Mouse (Mus musculus): ENCODE data around the gene Prss53. TPM values are rescaled to one million over a fixed set of nuclear protein-coding genes. Genes with fewer than 3 reads are reported as not detected.

The Prss53 gene
- total RNA-seq, 2 experiments from 2014 or later: 1.2 to 2.0 TPM

- Histone ChIP-seq H3K4me3 (no peak overlapping the region), H3K27ac (no peak overlapping the region)
- no peak for DNase-seq
- intact Hi-C loops (cut with DNase I): no loop called here
- no peak for TF ChIP-seq CTCF (IDR thresholded peaks at IDR 0.05)
Observed at GRCm38 (mm10) chr7:127926846-127927245, 36.1 kb upstream of the Prss53 start.

GRCm38 (mm10) chr7:127926066-127926465, 35.3 kb upstream of the Prss53 start:
- no peak for TF ChIP-seq CTCF (IDR thresholded peaks at IDR 0.05)
- Histone ChIP-seq H3K4me3 (no peak overlapping the region), H3K27ac (no peak overlapping the region)
- DNase-seq: no peak
- intact Hi-C loops (cut with DNase I): no loop called here

- intact Hi-C loops (cut with DNase I): no loop called here
- no peak overlapping the region for H3K4me3 ChIP-seq
- DNase-seq: no peak
- no peak for TF ChIP-seq CTCF (IDR thresholded peaks at IDR 0.05)
- H3K27ac ChIP-seq: no peak overlapping the region
Observed at GRCm38 (mm10) chr7:127925252-127925651, 34.5 kb upstream of the Prss53 start.

DNA sequence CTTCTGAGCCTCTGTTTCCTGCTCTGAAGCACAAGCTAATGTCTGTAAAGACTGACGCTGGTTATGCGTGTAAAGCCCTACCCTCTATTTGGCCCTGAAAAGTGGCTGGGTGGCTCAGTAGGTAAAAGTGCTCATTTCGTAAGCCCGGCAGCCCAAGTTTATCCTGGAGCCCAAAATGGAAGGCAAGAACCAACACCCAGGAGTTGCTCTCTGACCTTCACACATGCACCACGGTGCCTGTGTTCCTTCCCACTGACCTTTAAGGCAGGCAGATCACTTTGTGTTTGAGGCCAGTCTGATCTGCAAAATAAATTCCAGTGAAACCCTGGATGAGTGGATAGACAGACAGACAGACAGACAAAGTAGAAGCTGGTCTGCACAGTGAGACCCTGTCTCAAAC, 32.9 kb upstream of the Prss53 start:
- Histone ChIP-seq H3K4me3 (no peak overlapping the region), H3K27ac (no peak overlapping the region)
- intact Hi-C loops (cut with DNase I): no loop called here
- DNase-seq: no peak
- TF ChIP-seq CTCF (IDR thresholded peaks at IDR 0.05): no peak

DNA sequence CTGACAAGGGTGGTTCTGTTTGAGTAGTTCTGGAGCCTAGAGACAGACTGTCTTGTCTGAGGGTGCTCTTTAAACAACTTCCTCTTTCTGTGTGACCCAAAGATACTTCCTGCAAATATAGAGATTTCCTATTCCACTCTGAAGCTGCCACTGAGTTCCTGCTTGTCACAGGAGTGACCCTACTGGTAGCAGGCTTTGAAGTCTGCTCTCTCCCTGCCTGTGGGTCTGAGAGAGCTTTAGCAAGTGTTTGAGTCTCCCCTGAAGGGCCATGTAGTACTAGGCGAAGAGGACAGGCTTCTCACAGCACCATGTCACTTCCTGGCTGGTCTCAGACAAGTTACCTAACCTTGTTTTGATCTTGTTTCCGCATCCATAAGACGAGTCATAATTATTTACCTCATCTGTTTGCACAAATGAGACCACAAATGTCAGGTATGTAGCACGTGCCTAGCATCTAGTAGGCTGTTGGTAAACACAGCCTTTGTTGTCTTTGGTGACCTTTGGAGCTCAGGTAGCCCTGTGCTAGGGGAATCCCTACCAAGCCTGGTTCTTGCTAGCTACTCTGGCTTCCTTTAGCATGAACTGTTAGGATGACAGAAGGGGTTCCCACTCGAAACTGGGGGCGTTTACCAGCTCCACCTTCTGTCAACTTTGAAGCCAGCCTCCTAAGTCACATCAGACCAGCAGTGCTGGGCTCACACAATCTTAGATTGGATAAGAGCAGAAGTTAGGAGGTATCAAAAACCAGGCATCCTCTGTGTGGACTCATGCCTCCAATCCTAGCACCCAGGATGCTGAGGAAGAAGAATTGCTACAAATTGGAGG, 31.9 kb upstream of the Prss53 start:
- H3K4me3 ChIP-seq: no peak overlapping the region
- intact Hi-C loops (cut with DNase I): no loop called here
- TF ChIP-seq CTCF (IDR thresholded peaks at IDR 0.05): no peak
- peak overlapping the region; percentile 25; the same call in 1 of the 2 replicates for H3K27ac ChIP-seq
- no peak for DNase-seq

DNA sequence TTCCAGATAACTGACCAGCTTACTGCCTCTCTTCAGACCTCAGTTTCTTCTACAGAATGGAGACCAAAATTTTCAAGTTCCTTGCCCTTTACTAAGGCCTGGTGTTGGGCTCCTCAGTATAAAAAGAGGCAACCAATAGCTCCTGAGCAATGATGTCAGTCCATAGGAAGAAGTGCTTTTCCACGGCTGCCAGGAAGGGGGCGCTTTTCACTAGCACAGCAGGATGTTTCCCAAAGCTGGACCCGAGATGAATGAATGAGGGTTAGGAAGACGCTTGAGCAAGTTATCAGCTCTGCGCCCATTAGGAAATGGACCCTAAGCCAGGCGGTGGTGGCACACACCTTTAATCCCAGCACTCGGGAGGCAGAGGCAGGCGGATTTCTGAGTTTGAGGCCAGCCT, 30.7 kb upstream of the Prss53 start:
- intact Hi-C loops (cut with DNase I): no loop called here
- DNase-seq: no peak
- TF ChIP-seq CTCF (IDR thresholded peaks at IDR 0.05): peak; percentile 45

DNA sequence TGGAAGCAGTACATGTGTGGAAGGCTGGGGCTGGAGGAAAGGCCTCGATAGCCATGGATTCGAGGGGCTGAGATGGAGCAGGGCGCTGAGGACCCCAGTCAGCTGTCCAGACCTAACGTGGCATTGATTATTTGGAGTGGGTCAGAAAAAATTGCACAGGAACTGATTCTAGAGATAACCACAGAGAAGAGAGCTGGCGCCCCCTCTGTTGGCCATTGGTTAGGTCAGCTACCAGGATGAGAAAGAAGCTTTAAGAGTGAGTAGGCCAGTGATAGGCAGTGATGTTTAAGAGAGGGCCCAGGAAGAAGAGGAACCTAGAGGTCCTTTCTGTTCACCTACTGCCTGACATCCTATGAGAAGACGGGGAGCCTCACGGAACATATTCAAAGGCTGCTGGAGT, 28.5 kb upstream of the Prss53 start:
- TF ChIP-seq CTCF (IDR thresholded peaks at IDR 0.05): peak; percentile 51
- no peak overlapping the region for H3K27ac ChIP-seq
- no peak overlapping the region for H3K4me3 ChIP-seq
- DNase-seq: no peak
- intact Hi-C loops (cut with DNase I): no loop called here

More for the DNA sequence above, 30.7 kb upstream of the Prss53 start:
- no peak overlapping the region for H3K27ac ChIP-seq
- no peak overlapping the region for H3K4me3 ChIP-seq

DNA sequence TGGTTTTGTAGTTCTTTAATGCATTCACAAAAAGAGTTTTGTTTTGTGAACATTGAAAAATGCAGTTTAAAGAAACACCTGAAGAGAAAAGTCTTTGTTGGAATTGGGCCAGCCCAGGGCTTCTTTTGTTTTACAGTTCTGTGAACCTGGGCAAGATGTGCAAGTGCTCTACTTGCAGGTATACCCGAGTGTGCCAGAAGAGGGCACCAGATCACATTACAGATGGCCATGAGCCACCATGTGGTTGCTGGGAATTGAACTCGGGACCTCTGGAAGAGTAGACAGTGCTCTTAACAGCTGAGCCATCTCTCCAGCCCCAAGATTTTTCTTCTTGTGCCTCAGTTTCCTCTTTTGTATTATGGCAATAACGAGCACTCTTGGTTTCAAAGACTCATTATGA, 27.4 kb upstream of the Prss53 start:
- peak; percentile 55 for TF ChIP-seq CTCF (IDR thresholded peaks at IDR 0.05)
- intact Hi-C loops (cut with DNase I): no loop called here
- no peak overlapping the region for H3K4me3 ChIP-seq
- DNase-seq: no peak
- H3K27ac ChIP-seq: no peak overlapping the region

GRCm38 (mm10) chr7:127915293-127915692, 24.5 kb upstream of the Prss53 start:
- intact Hi-C loops (cut with DNase I): no loop called here
- H3K4me3 ChIP-seq: no peak overlapping the region
- TF ChIP-seq CTCF (IDR thresholded peaks at IDR 0.05): no peak
- DNase-seq: no peak
- no peak overlapping the region for H3K27ac ChIP-seq

DNA sequence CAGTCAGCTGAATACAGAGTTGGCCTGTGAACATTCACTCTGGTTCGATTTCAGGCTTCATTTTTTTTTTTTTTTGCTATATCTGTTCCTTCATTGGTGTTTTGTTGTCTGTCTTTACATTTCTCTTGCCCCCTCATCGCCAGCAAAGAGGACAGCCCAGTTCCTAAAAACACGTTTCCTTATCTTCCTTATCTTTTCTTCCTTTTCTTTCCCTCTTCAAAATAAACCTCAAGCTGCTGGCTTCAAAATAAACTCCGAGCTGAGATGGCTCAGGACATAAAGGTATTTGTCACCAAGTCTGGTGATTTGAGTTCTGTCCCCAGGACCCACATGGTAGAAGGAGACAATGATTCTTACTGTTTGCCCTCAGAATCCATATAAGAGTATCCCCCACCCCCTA, 22.2 kb upstream of the Prss53 start:
- intact Hi-C loops (cut with DNase I): loop anchor here (2.0 to 5.0 kb wide), 2 partner anchors 22 to 36 kb away; partner anchors contain the start of genes Zfp646 and Zfp668
- DNase-seq: no peak
- peak overlapping the region; percentile 98 for H3K27ac ChIP-seq

DNA sequence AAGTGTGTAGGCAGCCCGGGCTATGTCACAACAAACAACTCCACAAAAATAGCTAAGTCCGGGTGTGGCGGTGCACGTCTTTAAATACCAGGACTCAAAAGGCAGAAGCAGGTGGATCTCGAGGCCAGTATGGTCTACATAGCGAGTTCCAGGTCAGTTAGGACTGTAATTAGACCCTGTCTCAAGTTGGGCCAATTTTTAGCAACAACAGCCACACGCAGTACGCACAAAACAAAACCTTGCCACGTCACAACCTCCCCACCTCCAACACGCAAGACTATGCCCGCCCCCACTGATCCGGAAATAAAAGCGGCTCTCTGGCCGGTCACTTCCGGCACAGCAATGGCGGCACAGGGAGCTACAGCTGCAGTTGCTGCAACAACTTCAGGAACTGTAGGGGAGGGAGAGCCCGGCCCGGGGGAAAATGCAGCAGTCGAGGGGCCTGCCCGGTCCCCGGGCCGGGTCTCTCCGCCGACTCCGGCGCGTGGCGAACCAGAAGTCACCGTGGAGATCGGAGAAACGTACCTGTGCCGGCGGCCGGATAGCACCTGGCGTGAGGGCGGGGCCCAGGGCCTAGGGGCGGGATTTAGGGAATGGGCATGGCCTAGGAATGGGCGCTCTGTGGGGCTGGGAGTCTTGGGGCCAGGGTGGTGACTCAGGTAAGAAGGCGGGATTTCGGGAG, 21.6 kb upstream of the Prss53 start, which contains the start of gene Kat8:
Kat8 (plus strand) TSS at position 327 of the 682 bp plus-strand sequence.
- peak within 1 kb of the TSS; percentile 98 for H3K27ac ChIP-seq
- DNase-seq: peak; percentile 93
- peak within 1 kb of the TSS; percentile 88 for H3K4me3 ChIP-seq
- intact Hi-C loops (cut with DNase I): loop anchor here (2.0 to 5.0 kb wide), 2 partner anchors 22 to 35 kb away; partner anchors contain the start of genes Zfp646 and Zfp668
- no peak for TF ChIP-seq CTCF (IDR thresholded peaks at IDR 0.05)

More for the DNA sequence above, 22.2 kb upstream of the Prss53 start:
- no peak for TF ChIP-seq CTCF (IDR thresholded peaks at IDR 0.05)
- H3K4me3 ChIP-seq: peak overlapping the region; percentile 88

DNA sequence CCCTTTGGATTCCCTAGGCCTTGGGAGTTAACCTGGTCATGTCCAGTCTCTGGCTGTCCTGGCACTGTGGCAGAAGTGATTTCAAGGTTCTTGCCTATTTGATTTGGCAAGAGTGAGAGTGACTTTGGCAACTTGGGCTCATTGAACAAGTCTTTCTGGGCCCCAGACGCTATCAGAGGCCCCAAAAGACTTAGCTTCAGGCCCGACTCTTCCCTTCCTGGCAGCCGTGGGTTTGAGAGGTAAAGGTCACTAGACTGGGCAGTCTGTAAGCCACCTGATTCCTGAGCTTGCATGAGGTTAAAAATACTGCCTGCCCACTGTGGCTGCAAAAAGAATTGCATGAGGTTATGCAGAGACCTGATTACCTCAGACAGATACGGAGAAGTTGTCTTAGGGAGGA, 17.9 kb upstream of the Prss53 start:
- Histone ChIP-seq H3K27ac (peak overlapping the region; percentile 94), H3K4me3 (peak overlapping the region; percentile 43)
- TF ChIP-seq CTCF (IDR thresholded peaks at IDR 0.05): peak; percentile 26; the same call in 1 of the 2 replicates
- DNase-seq: peak; percentile 78
- intact Hi-C loops (cut with DNase I): no loop called here

- DNase-seq: no peak
- Histone ChIP-seq H3K27ac (peak overlapping the region; percentile 94), H3K4me3 (peak overlapping the region; percentile 39)
- intact Hi-C loops (cut with DNase I): no loop called here
- no peak for TF ChIP-seq CTCF (IDR thresholded peaks at IDR 0.05)
Observed at GRCm38 (mm10) chr7:127907939-127908338, 17.2 kb upstream of the Prss53 start.
